Mouse (Mus musculus) CH12.LX (cell line): ENCODE data around the gene Sept10. TPM values are rescaled to one million over a fixed set of nuclear protein-coding genes. Genes with fewer than 3 reads are reported as not detected.

Source experiments
- DNase-seq: peaks from one replicate; pipeline ENCODE4 v3.0.0-alpha.2; 2013; ENCODE audit errors: extremely low read depth
- H3K27ac ChIP-seq: 2 replicates; pipeline ENCODE4 v1.5.1; 2012; ENCODE audit warnings: low read depth, mild to moderate bottlenecking, control low read depth, moderate library complexity; ENCODE audit not compliant: insufficient read depth
- H3K27me3 ChIP-seq: replicated peaks from 2 replicates; pipeline ENCODE3; 2012; ENCODE audit warnings: inconsistent platforms
- H3K36me3 ChIP-seq, 2 experiments: replicated peaks in 1 of 2; 2 replicates each; pipeline versions ENCODE3 to v1.6.1; 2012; ENCODE audit warnings: inconsistent platforms in 1 of 2, low read length in 1 of 2, mild to moderate bottlenecking in 1 of 2, mixed read lengths in 1 of 2, moderate library complexity in 1 of 2; ENCODE audit not compliant: control insufficient read depth in 1 of 2, insufficient read depth in 1 of 2
- H3K4me1 ChIP-seq, 2 experiments: 2 replicates each; pipeline ENCODE4 v1.6.1; 2012; ENCODE audit warnings: inconsistent platforms in 1 of 2, moderate library complexity in 1 of 2; ENCODE audit not compliant: insufficient read depth in 2 of 2, control insufficient read depth in 1 of 2
- H3K4me2 ChIP-seq: 2 replicates; pipeline ENCODE4 v1.6.1; 2012; ENCODE audit warnings: low read depth, mild to moderate bottlenecking, control low read depth; ENCODE audit not compliant: poor library complexity, insufficient read depth, severe bottlenecking
- H3K4me3 ChIP-seq, 3 experiments: fragments of 150-350 bp in 1 of 3; sonication (generic) in 1 of 3; replicated peaks in 1 of 3; 2 replicates each; pipeline versions ENCODE3 to v1.5.1; 2011 to 2012; ENCODE audit warnings: low read depth in 2 of 3, low read length in 2 of 3, mild to moderate bottlenecking in 2 of 3, moderate library complexity in 2 of 3, control low read depth in 1 of 3, improper control_type of control experiment in 1 of 3, inconsistent platforms in 1 of 3, mixed read lengths in 1 of 3; ENCODE audit not compliant: poor library complexity in 1 of 3
- H3K79me2 ChIP-seq: replicated peaks from 2 replicates; pipeline ENCODE4 v1.6.1; 2012; ENCODE audit warnings: mild to moderate bottlenecking, moderate library complexity; ENCODE audit not compliant: control insufficient read depth, poor library complexity, insufficient read depth, severe bottlenecking; ENCODE audit errors: extremely low read depth
- H3K9ac ChIP-seq: 2 replicates; pipeline ENCODE4 v1.6.1; 2012; ENCODE audit warnings: low read depth, mild to moderate bottlenecking, control low read depth, moderate library complexity; ENCODE audit not compliant: insufficient read depth
- H3K9me3 ChIP-seq: replicated peaks from 2 replicates; pipeline ENCODE3; 2012; ENCODE audit warnings: low read length, inconsistent platforms, mixed read lengths
- BHLHE40 ChIP-seq: IDR thresholded peaks from 2 replicates; pipeline ENCODE4 v1.6.1; 2011; ENCODE audit warnings: mild to moderate bottlenecking, low read depth, low read length, improper control_type of control experiment
- CHD2 ChIP-seq: IDR thresholded peaks from 2 replicates; pipeline ENCODE4 v1.6.1; 2011; ENCODE audit warnings: low read length, improper control_type of control experiment
- E2F4 ChIP-seq: IDR thresholded peaks from 2 replicates; pipeline ENCODE4 v1.6.1; 2011; ENCODE audit warnings: low read depth, low read length, improper control_type of control experiment; ENCODE audit not compliant: insufficient replicate concordance
- ELF1 ChIP-seq: IDR thresholded peaks from 2 replicates; pipeline ENCODE4 v1.6.1; 2014; ENCODE audit warnings: low read depth, mild to moderate bottlenecking, inconsistent platforms, low read length, improper control_type of control experiment
- IRF4 ChIP-seq: IDR thresholded peaks from 2 replicates; pipeline ENCODE4 v1.6.1; 2014; ENCODE audit warnings: low read depth, mild to moderate bottlenecking, inconsistent platforms, low read length, improper control_type of control experiment
- JUND ChIP-seq: conservative IDR thresholded peaks from 2 replicates; pipeline ENCODE4 v1.6.1; 2011; ENCODE audit warnings: low read depth, low read length, improper control_type of control experiment
- KAT2A ChIP-seq: IDR thresholded peaks from 2 replicates; pipeline ENCODE4 v1.6.1; 2012; ENCODE audit warnings: low read length, improper control_type of control experiment, inconsistent platforms; ENCODE audit not compliant: insufficient replicate concordance
- MAFK ChIP-seq: IDR thresholded peaks from 2 replicates; pipeline ENCODE4 v1.6.1; 2011; ENCODE audit warnings: low read length, improper control_type of control experiment; ENCODE audit not compliant: insufficient replicate concordance
- MAX ChIP-seq: IDR thresholded peaks from 2 replicates; pipeline ENCODE4 v1.6.1; 2011; ENCODE audit warnings: low read length, improper control_type of control experiment
- MAZ ChIP-seq: IDR thresholded peaks from 2 replicates; pipeline ENCODE4 v1.6.1; 2012; ENCODE audit warnings: low read depth, mild to moderate bottlenecking, inconsistent platforms, low read length, improper control_type of control experiment, moderate library complexity
- MEF2A ChIP-seq: IDR thresholded peaks from 2 replicates; pipeline ENCODE4 v1.6.1; 2014; ENCODE audit warnings: low read depth, mild to moderate bottlenecking, inconsistent platforms, low read length, improper control_type of control experiment, borderline replicate concordance
- MXI1 ChIP-seq: IDR thresholded peaks from 2 replicates; pipeline ENCODE4 v1.6.1; 2011; ENCODE audit warnings: mild to moderate bottlenecking, low read depth, low read length, improper control_type of control experiment
- RAD21 ChIP-seq: IDR thresholded peaks from 2 replicates; pipeline ENCODE4 v1.6.1; 2011; ENCODE audit warnings: low read depth, mild to moderate bottlenecking, low read length, improper control_type of control experiment, moderate library complexity
- RCOR1 ChIP-seq: conservative IDR thresholded peaks from 2 replicates; pipeline ENCODE4 v1.6.1; 2012; ENCODE audit warnings: low read depth, mild to moderate bottlenecking, inconsistent platforms, low read length, improper control_type of control experiment
- TCF12 ChIP-seq: IDR thresholded peaks from 2 replicates; pipeline ENCODE4 v1.6.1; 2014; ENCODE audit warnings: low read depth, mild to moderate bottlenecking, inconsistent platforms, low read length, improper control_type of control experiment
- USF2 ChIP-seq: conservative IDR thresholded peaks from 2 replicates; pipeline ENCODE4 v1.6.1; 2011; ENCODE audit warnings: low read depth, low read length, improper control_type of control experiment
- ZC3H11A ChIP-seq: IDR thresholded peaks from 2 replicates; pipeline ENCODE4 v1.6.1; 2012; ENCODE audit warnings: low read depth, mild to moderate bottlenecking, inconsistent platforms, low read length, improper control_type of control experiment
- ZMIZ1 ChIP-seq: IDR thresholded peaks from 2 replicates; pipeline ENCODE4 v1.6.1; 2012; ENCODE audit warnings: low read depth, mild to moderate bottlenecking, inconsistent platforms, low read length, improper control_type of control experiment
- dilution Hi-C: fragments of 300-500 bp; cut with MboI; formaldehyde crosslinking; loops from 2 replicates; pipeline ENCODE4 v1.14.3; 2020; ENCODE audit warnings: low sequenced_read_pairs; ENCODE audit not compliant: extremely low pct_unique_long_range_greater_than_20kb, extremely low pct_ligation_motif_present
- in situ Hi-C: fragments of 300-500 bp; cut with MboI; formaldehyde crosslinking; loops from 3 replicates; pipeline ENCODE4 v1.14.3; 2019; ENCODE audit warnings: low sequenced_read_pairs, low pct_ligation_motif_present, low pct_unique_long_range_greater_than_20kb, mixed read lengths
- polyA plus RNA-seq: library from polyadenylated mRNA; unstranded; fragments of >175 nt; gene quantifications from 2 replicates; pipeline ENCODE4 v1.2.1, GENCODE M21; 2012; ENCODE audit warnings: low read depth; ENCODE audit not compliant: insufficient read length
- total RNA-seq, 2 experiments: library from RNA; depleted of rRNA; stranded (reverse); fragments of 300-350 nt in 1 of 2; fragments of >200 nt in 1 of 2; gene quantifications; 2 replicates each; pipeline ENCODE4 v1.2.3; 2012 to 2014

Sept10 gene
- total and polyA plus RNA-seq, 3 experiments, result 6.9 to 13.1 (median 10.3) TPM

- H3K27ac ChIP-seq, result no peak overlapping the region
- H3K9me3 ChIP-seq, result no peaks in the 10 kb centered on the region
- H3K4me1 ChIP-seq, result peaks cover 5 to 40% of the 10 kb centered on the region in 2 experiments
- no peaks in the 10 kb centered on the region for H3K27me3 ChIP-seq
- no peak for TF ChIP-seq RAD21
- no peak for TF ChIP-seq MAFK
- TF ChIP-seq, all 38 proteins: peak for 0
- H3K4me3 ChIP-seq, result no peak overlapping the region
- no peak overlapping the region for H3K9ac ChIP-seq
- H3K79me2 ChIP-seq, result no peaks in the 10 kb centered on the region
- in situ Hi-C loops, result no loop called here
- no peak overlapping the region for H3K4me2 ChIP-seq
- dilution Hi-C loops, result no loop called here
- DNase-seq, result no peak
- no peaks in the 10 kb centered on the region for H3K36me3 ChIP-seq
These were observed 41.3 kb upstream of the Sept10 start for GRCm38 (mm10) chr10:59262979-59263378.

GRCm38 (mm10) chr10:59262021-59262420 is 40.4 kb upstream of the Sept10 start:
- no peak overlapping the region for H3K4me3 ChIP-seq
- H3K27me3 ChIP-seq, result no peaks in the 10 kb centered on the region
- H3K4me2 ChIP-seq, result no peak overlapping the region
- H3K36me3 ChIP-seq, result no peaks in the 10 kb centered on the region
- in situ Hi-C loops, result no loop called here
- dilution Hi-C loops, result no loop called here
- H3K9me3 ChIP-seq, result no peaks in the 10 kb centered on the region
- peaks cover 6 to 38% of the 10 kb centered on the region in 2 experiments for H3K4me1 ChIP-seq
- H3K79me2 ChIP-seq, result no peaks in the 10 kb centered on the region
- H3K9ac ChIP-seq, result no peak overlapping the region
- no peak for TF ChIP-seq E2F4
- no peak for TF ChIP-seq ZMIZ1
- TF ChIP-seq JUND, result no peak
- TF ChIP-seq RAD21, result no peak
- TF ChIP-seq RCOR1, result no peak
- TF ChIP-seq MXI1, result no peak
- TF ChIP-seq TCF12, result no peak
- no peak for TF ChIP-seq ZC3H11A
- TF ChIP-seq IRF4, result no peak
- no peak for TF ChIP-seq MEF2A
- no peak for TF ChIP-seq CHD2
- no peak for TF ChIP-seq ELF1
- no peak overlapping the region for H3K27ac ChIP-seq
- no peak for DNase-seq

DNA sequence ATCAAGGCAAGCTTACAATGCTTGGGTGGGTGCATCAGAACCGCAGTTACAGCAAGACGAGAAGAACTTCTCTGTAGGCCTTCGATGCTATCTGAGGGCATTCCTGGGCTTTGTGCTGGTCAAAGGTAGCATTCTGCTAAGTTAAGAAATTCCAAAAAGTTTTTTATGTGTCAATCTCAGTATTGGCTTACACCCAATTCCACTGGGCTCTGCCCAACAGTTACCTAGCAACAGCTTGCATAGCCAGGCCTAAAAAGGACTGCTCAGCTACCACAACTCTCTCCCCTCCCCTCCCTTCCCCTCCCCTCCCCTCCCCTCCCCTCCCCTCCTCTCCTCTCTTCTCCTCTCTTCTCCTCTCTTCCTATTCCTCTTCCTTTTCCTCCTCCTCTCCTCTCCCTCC is 40.0 kb upstream of the Sept10 start:
- in situ Hi-C loops, result no loop called here
- Histone ChIP-seq H3K36me3 (no peaks in the 10 kb centered on the region), H3K9ac (no peak overlapping the region), H3K27ac (no peak overlapping the region), H3K27me3 (no peaks in the 10 kb centered on the region), H3K4me1 (peaks cover 11 to 42% of the 10 kb centered on the region in 2 experiments), H3K9me3 (no peaks in the 10 kb centered on the region), H3K4me3 (no peak overlapping the region), H3K4me2 (no peak overlapping the region), H3K79me2 (no peaks in the 10 kb centered on the region)
- dilution Hi-C loops, result no loop called here
- TF ChIP-seq USF2 (no peak), MAX (no peak), MXI1 (no peak), E2F4 (no peak), KAT2A (no peak), ELF1 (no peak), MAZ (no peak), BHLHE40 (no peak)
- DNase-seq, result no peak
